Mouse (Mus musculus) retina, postnatal 7 days (tissue): ENCODE data around the gene Khk.

Experiments used
- DNase-seq: peaks from one replicate; pipeline ENCODE4 v3.0.0-alpha.2; 2012; ENCODE audit warnings: low read depth, low spot score

Gene Khk

DNA sequence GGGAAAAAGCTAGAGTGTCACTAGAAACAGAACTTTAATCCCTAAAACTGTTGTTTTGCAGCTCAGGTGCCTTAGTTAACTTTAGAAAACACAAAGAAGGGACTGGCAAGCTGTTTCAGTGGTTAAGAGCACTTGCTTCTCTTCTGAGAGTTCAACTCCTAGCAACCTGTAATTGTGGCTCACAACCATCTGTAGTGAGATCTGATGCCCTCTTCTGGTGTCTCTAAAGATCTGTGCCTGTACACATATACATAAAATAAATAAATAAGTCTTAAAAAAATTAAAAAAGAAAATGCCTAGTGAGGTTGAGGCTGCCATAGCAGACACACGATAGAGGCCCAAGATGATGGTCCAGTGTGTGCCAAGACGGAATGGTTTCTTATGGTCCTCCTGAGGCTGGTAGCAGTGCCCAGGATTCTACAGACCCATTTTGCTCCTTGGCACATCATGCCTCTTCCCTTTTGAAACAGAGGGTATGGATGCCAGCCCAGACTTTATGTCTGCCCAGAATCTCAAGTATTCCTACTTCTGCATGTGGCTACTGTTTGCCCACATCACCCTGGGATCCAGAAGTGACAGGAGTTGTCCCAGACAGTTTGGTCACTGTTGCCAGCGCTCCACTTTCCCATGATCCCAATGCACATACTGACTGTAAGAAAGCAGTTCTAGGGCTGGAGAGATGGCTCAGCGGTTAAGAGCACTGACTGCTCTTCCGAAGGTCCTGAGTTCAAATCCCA lies 13.7 kb downstream of the Khk start:
- DNase-seq, result no peak

DNA sequence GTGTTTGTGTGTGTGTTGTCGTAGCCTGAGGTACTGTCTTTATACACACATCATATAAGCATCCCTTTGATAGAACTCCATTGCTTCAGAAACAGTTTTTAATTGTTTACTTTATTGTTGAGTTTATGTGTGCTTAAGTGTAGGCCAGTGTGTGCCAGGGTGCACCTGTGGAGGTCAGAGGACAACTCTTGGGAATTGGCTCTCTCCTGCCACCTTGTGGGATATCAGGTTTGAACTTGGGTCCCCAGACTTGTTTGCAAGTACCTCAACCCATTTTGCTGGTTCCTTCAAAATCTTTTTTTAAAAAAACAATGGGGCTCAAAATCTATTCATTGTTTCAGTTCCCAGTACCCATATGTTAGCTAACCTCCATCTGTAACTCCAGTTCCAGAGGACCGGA lies 21.8 kb downstream of the Khk start:
- DNase-seq, result no peak

DNA sequence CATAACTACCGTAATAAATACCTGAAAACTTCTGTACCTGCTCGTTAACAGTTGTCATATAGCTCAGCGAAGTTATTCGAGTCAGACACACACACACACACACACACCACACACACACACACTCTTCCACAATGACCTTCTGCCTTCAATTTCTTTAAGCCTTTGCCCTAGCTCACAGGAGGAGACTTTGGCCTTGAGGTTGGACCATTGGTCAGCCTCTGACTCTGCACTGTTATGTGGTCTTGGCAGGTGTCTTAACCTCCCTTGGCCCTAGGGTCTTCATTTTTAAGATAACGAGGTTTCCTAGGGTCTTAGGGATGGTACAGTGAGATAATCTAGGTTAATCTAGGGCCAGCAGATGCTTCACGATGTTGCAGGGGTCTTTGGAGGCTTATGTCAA lies 23.1 kb downstream of the Khk start:
- no peak for DNase-seq

DNA sequence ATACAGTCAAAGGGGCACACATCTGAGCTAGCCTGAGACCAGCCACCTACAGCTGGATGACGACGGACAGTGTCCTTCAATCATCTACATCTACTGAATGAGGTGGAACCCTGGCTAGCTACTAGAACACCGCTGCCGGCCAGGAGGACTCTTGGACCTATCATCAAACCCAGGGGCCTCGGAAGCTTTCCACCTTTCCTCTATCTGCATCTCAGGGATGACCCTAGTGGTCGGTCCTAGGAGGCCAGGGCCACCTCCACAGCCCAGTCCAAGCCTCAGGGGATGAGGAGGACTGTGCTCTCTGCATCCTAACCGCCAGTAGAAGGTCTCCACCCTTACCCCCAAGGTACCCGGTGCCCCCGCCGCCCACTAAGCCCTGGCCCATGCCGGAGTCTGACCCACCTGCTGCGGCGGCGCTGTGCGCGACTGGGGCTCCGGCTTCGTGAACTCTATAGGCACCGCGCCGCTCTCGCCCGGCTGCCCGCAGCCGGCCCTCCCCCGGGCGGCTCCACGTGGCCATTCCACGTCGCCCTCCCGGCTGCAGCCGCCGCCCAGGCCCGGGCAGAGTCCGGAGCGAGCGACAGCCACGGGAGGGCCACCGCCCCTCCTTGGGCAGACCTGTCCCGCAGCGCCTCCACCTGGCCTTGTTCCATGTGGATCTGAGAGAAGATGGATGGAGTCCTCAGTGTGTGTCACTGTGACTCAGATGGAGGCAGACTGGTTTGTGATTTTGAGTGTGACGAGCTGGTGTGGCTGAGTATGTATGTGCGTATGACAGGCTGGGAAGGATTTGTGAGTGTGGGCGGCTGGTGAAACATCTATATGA lies 23.9 kb downstream of the Khk start, which contains the start of gene Cgref1:
Cgref1 (minus strand) TSS at position 636 of the 826 bp plus-strand sequence.
- peak; percentile 52 for DNase-seq

DNA sequence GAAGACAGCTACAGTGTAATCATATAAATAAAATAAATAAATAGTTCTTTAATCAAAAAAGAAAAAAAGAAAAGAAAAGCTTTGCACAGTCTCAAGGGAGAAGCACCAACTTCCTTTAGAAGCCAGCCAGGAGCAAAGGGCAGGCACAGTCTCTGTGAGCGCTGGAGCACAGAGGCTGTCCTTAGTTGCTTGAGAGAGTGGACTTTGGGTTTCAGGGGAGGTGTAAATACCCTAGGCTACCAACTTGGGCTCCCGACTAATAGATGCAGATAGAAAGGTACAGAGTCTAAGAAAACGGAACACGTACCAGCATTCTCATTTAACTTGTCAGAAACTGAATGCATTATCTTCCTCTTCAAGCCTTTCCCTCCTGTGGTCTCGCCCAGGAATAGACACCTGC lies 27.4 kb downstream of the Khk start:
- no peak for DNase-seq

DNA sequence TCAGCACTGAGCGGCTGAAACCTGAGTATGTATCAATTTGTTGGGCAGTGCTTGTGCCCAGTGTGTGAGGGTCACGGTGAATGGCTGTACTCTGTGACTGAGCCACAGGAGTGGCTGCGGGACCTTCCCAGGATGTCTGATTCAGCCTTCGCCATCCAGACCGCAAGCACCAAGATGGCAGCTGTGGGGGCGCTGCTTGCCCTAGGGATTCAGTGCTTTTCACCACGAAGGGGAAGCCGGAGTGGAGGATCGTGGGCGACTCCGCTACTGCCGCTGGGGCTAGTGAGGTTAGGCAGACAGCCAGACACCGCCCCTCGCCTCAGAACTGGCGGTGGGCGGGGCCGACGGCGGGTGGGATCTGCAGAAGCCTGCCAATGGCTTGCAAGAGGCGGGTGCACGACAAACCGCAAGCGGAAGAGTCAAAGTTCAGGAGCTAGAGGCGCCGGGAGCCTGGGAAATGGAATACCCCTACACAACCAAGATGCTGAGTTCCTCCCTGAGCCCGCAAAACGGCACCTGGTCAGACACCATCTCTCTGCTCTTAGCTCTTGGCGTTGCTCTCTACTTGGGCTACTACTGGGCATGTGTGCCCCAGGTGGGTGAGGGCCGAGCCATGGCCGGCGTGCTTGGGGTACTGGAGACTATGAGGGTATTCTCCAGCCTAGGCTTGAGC lies 28.6 kb downstream of the Khk start:
- DNase-seq, result peak; percentile 66

DNA sequence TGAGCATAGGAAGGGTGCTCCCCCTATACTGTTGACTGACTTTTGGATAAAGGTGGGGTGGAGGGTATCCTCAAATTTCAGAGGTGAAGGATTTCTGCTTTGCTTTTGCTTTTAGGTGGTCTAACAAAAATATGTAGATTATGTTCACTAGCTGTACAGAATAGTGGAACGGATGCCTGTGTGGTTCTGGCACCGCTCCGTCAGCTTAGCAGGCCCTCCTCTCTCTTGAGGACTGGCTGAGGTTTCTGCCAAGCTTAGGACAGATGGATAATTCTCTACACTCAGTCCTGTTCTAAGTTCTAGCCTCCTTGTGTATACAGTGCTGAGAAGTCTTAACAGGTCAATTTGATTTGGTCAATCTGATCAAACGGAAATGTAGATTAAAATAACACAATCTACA lies 29.2 kb downstream of the Khk start:
- no peak for DNase-seq

DNA sequence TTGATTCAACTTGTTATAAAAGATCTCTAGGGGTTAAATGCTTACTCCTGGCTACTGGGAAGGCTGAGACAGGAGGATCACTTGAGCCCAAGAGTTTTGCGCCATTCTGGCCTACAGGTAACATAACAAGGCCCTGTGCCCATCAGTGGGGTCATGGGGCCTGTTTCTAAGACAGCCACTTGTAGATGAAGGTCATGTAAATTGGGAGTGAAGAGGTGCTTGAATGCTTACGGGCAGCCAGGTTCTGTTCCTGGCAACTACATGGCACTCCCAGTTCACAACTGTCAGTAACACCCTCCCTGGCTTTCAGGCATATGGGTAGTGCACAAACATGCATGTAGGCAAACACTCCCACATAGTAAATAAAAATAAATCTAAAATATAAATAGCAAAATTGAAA lies 29.7 kb downstream of the Khk start:
- no peak for DNase-seq

DNA sequence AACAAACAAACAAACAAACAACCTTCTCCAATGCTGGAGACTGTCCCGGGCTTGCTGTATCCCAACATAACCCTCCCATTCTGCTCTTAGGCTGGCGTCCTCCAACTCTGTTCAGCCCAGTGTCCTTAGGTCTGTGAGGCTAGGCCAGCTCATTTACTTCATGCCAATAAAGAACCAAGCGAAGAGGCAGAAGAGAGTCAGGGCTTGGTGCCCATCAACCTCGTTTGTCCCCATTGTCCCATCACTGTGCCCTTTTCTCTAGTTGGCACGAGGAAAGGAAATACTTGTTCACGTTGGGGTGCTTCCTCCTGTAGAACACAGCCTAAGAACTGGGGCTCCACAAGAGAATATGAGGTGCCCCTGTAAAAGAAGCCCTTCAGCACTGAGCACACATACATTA lies 30.5 kb downstream of the Khk start:
- no peak for DNase-seq

DNA sequence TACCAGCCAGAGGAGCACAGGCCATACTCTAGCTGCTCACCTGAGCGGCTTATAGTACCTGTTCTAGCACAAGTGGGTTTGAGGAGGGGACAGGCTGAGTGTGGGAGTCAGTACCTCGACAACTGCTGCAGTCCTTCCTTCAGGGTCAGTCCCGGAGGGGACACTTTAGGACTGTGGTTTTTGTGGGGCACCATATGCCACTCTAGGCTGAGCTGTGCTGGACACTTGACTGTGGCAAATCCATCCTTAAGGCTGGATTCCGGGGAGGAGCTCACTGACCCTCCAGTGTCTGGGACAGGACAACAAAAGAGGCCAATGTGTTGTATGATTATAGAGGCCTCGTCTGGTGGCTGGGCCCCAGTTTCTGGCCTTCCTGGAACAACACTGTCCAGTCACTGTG lies 31.3 kb downstream of the Khk start:
- DNase-seq, result no peak

DNA sequence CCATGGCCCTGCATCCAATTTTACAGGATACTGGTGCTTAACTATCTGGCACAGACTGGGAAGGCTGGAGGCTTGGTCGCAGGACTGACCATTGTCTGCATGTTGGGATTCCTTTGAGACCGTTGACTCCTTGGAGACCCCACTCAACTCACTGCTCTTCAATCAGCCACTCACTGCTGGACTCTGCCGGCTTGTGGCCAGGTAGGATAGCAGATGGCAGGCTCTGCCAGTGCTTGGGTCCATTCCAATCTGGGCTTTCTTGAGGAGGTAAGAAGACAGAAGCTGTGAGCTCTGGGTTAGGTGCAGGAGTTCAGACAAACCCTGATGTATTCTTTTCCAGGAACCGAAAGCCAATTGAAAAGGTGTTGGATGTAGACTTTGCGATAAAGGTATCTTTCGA lies 32.8 kb downstream of the Khk start:
- DNase-seq, result no peak

DNA sequence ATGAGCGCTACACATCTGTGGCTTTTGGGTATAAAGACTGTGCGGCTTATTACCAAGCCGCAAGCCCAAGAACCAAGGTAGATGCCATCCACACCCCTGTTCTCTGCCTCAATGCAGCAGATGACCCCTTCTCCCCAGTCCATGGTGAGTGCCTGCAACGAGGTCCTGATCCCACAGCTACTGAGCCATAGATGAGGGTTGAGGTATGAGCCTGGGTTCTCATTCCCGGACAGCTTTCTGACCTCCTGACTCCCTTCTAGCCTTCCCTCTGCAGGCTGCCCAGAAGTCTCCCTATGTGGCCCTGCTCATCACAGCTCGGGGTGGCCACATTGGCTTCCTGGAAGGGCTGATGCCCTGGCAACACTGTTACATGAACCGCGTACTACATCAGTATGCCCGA lies 33.3 kb downstream of the Khk start:
- no peak for DNase-seq

DNA sequence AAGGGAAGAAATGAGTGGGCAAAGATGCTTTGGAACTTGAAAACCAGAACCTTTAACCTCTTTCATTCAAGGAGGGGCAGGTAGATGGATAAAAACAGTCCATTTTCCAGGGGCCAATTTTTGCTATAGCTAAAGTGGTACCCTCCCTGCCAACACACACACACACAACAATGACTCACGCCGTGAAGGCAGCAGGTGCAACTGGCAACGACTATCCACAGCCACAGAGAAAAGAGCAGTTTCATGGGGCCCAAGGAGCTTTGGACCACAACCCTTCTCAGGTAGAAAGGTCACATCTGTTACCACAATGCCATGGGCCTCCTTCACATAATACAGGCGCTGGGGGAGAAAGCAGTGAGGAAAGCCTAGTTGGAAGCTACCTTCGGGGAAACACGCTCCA lies 34.5 kb downstream of the Khk start:
- no peak for DNase-seq

DNA sequence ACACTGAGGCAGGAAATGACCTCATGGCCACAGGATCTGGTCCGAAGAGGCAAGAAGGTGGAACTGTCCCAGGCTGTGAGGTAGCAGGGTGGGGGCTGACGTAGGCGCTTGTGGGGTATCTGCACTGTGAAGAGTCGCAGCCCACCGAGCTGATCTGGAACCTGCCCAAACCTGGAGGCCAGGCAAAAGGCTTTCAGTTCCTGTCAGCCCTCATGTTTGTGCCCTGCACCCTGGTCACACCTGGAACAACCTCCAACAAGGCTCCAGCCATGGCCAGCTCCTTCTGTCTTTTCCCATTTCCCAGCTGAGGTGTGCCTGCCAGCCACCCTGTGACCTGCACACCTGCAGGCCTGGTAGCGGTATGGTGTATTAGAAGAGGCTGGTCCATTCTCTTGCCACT lies 36.7 kb downstream of the Khk start:
- no peak for DNase-seq

DNA sequence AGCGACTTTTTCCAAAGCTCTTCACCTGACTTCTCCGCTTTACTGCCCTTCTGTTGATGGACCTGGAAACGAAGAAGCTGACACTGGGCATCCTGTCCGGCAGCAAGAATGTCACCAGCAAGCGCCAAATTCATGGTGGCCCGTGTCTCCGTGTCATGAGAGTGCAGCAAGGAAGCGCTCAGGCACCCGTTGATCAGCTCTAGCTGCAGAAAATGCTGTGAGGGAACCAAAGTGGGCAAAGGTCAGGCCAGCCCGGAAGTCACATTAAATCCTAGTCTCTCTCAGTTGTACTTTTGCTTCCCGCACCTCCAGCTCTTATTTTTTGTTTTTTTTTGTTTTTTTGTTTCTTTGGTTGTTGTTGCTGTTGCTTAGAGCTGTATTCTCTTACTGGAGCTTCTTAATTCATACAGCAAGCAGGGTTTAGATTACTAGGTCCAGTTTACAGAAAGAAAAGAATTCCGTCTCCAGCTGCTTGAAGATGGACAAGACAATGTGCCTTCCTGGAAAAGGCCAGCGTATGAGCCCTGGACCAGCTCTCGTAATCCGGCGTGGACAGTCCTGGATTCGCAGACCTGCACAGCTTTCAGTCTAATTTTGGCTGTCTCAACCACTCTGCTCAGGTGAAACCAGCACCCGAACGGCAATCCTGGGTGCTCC lies 38.1 kb downstream of the Khk start:
- no peak for DNase-seq

DNA sequence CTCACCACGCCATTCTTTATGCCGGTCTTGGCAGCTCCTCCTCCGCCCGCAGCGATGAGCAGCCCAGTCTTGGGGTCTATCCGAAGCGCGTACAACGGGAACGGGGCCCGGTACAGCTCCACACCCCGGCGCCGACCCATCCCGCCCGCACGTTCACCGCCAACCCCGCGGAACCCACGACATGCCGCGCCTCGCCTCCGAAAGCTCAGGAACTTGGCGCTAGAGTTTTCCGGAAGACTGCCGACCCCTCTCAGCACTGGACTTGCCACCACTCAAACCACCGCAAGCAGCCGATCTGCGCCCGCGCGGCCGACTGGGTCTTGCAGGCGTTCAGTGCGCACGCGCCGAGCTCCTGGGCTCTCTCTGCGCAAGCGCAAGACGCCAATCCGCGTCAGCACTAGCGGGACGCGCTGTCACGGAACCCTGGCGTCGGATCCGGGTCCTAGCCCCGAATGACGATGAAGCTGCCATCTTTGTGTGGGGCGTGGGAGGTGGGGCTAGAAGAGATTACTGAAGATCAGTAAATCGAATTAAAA lies 38.8 kb downstream of the Khk start, which contains the start of gene Preb:
Preb (minus strand) TSS at position 396 of the 536 bp plus-strand sequence.
- DNase-seq, result peak; percentile 99

DNA sequence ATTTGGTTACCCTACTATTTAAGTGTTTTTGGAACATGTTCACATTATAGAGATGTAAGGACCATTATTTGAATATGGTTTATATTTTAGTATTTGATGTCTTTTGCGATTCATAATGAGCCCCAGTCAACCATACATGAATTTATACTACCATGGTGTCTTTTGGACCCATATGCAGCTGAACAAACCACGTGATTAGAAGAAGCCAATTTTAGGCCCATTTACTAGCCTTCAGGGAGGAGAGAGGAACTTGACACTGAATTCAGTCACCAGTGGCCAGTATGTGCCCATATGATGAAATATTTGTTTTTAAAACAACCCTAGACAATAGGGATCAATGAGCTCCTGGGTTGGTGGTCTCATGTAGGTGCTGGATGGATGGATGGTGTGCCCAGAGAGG lies 39.6 kb downstream of the Khk start:
- no peak for DNase-seq

DNA sequence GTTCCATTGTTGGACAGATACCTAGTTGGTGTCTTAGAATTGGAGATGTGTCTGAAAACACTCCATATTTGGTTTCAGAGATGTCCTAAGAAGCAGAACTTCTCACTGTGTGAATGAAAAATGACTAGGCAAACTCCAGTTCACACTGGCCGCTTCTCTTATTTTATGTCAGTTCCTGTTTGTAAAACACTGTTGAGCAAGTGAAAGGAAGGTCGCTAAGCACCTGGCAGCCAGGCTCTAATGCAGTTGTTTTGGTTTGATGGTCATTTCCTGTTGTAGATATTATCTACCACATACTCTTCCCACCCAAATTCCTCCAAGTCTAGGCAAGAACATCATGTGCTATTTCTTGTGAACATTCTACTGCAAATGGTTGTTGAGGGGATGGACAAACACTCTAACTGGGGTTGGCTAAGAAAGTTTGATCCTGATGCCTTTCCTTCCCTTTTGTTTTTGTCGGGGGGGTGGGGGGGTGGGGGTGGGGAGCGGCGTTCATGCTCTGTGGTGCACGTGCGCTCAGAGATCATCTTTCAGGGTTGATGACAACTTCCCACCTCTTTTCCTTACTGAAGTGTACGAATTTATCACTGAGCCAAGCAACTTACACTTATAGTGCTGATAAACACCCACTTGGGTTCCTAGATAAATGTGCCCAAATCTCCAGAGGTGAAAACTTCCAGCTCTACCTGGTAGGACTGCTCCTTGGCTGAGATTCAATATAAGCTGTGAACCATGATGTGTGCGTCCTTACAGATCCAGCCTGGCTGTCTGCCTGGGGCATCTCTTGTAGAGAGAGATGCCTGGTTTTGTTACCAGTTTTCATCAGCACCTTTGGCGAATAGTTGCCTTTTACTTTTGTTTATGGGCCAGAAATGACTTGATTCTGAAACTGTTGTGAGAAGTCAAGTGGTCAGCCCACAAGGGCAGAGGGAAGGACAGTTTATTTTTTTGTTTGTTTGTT lies 40.6 kb downstream of the Khk start:
- no peak for DNase-seq

DNA sequence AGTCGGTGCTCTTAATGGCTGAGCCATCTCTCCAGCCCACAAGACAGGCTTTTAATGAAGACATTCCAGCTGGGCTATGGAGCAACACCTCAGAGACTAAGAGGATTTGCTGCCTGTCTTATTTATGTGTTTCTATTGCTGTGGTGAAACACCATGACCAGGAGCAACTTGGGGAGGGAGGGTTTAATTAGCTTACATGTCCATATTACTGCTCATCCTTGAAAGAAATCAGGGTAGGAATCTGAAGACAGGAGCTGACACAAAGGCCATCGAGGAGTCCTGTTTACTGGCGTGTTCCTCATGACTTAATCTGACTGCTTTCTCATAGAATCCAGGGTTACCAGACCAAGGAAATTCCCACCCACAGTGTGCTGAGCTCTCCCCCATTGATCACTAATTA lies 42.7 kb downstream of the Khk start:
- no peak for DNase-seq

DNA sequence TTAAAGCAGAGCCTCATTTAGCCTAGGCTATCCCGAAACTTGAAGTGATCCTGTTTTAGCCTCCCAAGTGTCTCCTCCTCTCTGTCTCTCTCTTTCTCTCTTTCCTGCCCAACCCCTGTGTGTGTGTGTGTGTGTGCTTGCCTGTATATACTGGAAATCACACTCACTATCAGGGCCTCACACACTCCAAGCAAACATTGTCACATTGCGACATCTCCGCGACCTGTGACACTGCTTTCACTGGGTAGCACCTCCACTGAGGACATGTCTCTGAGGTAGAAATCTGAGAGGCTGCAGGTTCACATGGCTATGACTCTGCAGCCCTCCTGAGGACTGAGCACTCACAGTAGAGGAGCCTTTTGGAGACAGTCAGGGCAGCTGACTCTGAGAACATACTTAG lies 45.0 kb downstream of the Khk start:
- DNase-seq, result no peak

DNA sequence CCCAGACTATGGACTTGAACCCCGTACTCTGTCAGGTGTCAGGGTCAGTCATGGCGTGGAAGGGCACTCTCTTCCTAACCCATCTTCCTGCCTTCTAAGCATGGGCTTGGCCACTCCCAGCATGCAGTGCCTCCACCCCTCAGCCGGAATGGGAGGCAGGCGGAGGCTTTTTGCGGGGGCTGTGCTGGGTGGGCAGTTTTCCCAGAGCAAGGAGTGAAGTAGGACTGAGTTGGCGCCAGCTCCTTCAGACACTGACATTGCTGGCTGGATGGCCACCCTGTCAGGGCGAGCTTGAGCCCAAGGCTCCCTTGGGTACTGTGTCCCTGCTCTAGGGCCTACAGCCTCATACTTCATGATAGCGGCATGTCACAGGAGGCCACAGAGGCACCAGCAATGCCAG lies 47.2 kb downstream of the Khk start, which contains the start of gene Tcf23:
Tcf23 (plus strand) TSS at position 247 of the 400 bp plus-strand sequence.
- DNase-seq, result no peak
